Mouse (Mus musculus) neural tube, embryonic 12.5 days (tissue): ENCODE results near the gene Hand2. TPM values are rescaled to one million over a fixed set of nuclear protein-coding genes. Genes with fewer than 3 reads are reported as not detected.

Experiments
- ATAC-seq: fragments of 200-750 bp; cut with Nextera tagmentation; 2 replicates; pipeline ENCODE4 v1.8.0; 2017; ENCODE audit warnings: low read depth, mild to moderate bottlenecking, moderate TSS enrichment, moderate library complexity; ENCODE audit not compliant: low FRiP score
- H3K27ac ChIP-seq: fragments of 300-500 bp; sonication (generic); 2 replicates; pipeline ENCODE4 v1.5.1; 2016
- H3K27me3 ChIP-seq: fragments of 300-500 bp; sonication (generic); replicated peaks from 2 replicates; pipeline ENCODE4 v1.6.1; 2016; ENCODE audit warnings: mild to moderate bottlenecking
- H3K36me3 ChIP-seq: fragments of 300-500 bp; sonication (generic); 2 replicates; pipeline ENCODE4 v1.6.1; 2016; ENCODE audit warnings: mild to moderate bottlenecking
- H3K4me1 ChIP-seq: fragments of 300-500 bp; sonication (generic); 2 replicates; pipeline ENCODE4 v1.6.1; 2016
- H3K4me2 ChIP-seq: fragments of 300-500 bp; sonication (generic); replicated peaks from 2 replicates; pipeline ENCODE4 v1.6.1; 2016; ENCODE audit warnings: mild to moderate bottlenecking
- H3K4me3 ChIP-seq: fragments of 300-500 bp; sonication (generic); 2 replicates; pipeline ENCODE4 v1.5.1; 2016
- H3K9ac ChIP-seq: fragments of 300-500 bp; sonication (generic); 2 replicates; pipeline ENCODE4 v1.6.1; 2016; ENCODE audit warnings: mild to moderate bottlenecking
- H3K9me3 ChIP-seq: fragments of 300-500 bp; sonication (generic); 2 replicates; pipeline ENCODE4 v1.6.1; 2016; ENCODE audit warnings: mild to moderate bottlenecking
- WGBS: fragments of 180-500 bp; shearing (Covaris S2); methylation state at CpG from one replicate; pipeline ENCODE4 v1.1.7; 2016; 5-methylcytosine and 5-hydroxymethylcytosine counted together
- polyA plus RNA-seq: library from polyadenylated mRNA; unstranded; fragments of >200 nt; fragmentation: Nextera tagmentation; extraction: Ambion mirVana; gene quantifications from 2 replicates; pipeline ENCODE4 v1.2.1, GENCODE M21; 2016

The Hand2 gene
- polyA plus RNA-seq, 1 experiment from 2014 or later: 0.13 TPM

DNA sequence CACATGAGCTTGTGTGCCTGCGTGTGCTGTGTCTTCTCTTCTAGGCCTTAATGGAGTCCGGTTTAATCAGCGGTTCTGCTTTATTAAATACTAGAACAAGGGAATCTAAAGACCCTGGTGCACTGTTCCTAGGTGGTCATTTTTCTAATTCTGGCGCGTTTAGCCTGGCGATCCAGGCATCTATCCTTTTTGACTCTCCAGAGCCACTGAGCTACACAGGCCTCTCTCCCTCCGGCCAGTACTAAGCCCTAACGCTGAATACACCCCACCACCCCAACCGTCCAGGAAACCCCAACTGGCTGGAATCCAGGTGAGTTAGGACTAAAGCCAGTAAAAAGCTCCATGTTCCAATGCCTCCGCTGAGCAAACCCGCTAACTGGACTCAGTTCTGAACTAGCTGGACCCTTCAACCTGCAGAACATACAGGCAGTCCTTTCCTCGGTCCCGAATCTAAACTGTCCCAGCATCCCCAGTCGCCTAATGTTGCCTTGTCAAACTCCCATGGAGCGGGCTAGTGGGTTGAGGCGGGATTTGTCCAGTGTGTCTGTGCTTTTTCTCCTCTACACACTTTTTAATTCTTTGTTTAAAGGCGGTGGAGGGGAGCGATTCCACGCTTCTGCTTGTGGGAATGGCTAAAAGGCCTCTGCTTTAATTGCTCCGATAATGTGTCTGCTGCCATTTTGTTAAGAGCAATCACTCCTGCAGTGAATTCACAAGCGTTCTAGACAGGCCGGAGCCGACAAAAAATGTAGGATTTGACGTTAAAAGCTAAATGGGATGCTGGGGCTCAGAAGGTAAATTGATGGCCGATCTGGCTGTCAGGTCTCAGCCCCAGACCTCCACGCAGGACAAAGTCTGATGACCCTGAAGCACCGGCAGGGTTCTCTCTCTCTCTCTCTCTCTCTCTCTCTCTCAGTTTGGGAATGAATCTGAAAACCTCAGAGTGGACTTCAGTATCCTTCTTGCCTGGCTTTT, 5.6 kb downstream of the Hand2 start:
- 3% methylated on average over 27 of the region's 27 CpGs for WGBS

DNA sequence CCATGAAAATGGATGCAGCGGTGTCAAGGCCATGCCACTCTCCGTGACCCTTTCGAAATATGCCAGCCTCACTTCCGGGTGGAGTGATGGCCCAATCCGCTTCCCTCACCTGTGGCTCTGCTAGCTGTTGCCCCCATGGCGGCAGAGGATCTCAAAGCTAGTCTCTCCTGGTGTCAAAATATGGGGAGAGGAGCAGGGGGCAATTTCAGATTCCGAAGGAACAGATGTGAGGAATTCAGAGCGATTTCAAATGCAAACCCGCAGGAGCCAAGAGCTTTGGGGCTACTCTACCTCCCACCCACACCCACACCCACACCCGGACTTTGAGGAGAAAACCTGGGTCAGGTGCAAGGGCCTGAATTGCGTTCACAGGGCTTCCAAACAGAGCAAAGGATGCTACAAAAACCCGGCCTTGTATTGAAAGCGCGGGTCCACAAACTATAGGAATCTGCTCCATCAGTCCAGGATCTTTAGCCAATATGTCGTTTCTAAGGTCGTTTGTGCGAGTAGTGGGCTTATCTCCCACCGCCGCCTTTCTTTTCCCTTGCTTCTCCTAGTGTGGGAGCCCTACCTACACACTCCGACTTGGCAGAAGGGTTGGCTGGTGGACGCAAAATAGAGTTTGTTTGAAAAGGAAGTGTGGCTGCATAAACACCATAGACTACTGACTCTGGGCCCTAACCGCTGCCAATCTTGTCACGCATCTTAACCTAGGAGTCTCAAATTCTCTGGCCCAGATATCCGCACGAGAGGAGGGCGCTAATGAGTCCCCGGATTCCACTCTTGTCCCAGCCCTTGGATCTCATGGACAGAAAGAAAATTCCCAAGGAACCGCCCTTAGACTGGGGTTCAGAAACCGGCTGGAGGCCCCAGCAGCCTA, 6.7 kb downstream of the Hand2 start:
- no peak overlapping the region for H3K4me3 ChIP-seq
- no peak overlapping the region for H3K27ac ChIP-seq
- no peaks in the 10 kb centered on the region for H3K9me3 ChIP-seq
- 1% methylated on average over 29 of the region's 29 CpGs for WGBS
- H3K4me2 ChIP-seq: no peak overlapping the region
- no peak for ATAC-seq
- no peak overlapping the region for H3K9ac ChIP-seq
- H3K36me3 ChIP-seq: no peaks in the 10 kb centered on the region
- peaks cover 97% of the 10 kb centered on the region for H3K27me3 ChIP-seq
- no peaks in the 10 kb centered on the region; the same call in 1 of the 2 replicates for H3K4me1 ChIP-seq

More for the DNA sequence above, 5.6 kb downstream of the Hand2 start:
- Histone ChIP-seq H3K4me1 (peaks cover 9% of the 10 kb centered on the region), H3K9me3 (no peaks in the 10 kb centered on the region), H3K36me3 (no peaks in the 10 kb centered on the region), H3K27me3 (peaks cover 97% of the 10 kb centered on the region), H3K27ac (no peak overlapping the region), H3K9ac (no peak overlapping the region), H3K4me3 (no peak overlapping the region), H3K4me2 (no peak overlapping the region)
- ATAC-seq: no peak

DNA sequence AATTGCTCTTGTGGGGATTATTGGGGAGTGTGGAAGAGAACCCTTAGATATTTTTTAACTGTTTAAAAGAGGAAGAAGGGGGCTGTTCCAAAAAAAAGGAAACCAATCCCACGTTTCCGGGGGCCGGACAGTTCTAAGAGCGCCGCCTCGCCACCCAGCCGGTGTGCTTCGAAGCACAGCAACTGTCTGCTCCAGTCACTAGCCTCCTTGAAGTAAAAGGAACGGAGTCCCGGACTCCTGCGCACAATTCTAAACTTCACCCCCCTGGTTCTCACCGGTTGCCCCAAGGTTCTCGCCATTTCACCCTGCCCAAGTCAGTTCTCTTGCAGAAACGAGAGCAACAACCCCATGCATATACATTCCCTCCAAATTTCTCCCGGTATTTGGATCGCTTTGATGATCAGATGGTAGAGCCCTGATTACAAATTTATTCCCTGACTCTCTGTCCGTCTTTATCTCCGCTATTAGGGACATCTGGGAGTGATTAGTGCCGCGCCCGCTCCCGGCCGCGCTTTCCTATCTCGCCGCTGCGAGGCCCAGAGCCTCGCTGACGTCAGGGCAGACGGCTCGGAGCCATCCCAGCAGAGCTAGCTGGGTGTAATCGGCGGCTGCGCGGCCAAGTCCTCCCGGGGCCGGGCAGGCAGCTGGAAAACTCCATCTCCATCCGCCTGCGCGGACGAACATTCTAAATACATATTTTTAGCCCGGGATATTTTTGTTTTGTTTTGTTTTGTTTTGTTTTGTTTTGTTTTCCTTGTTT, 7.6 kb downstream of the Hand2 start:
- Histone ChIP-seq H3K27me3 (peaks cover 98% of the 10 kb centered on the region), H3K27ac (no peak overlapping the region), H3K4me3 (no peak overlapping the region; the same call in 1 of the 2 replicates), H3K9ac (no peak overlapping the region), H3K36me3 (no peaks in the 10 kb centered on the region), H3K4me1 (no peaks in the 10 kb centered on the region; the same call in 1 of the 2 replicates), H3K4me2 (peak overlapping the region; percentile 38), H3K9me3 (no peaks in the 10 kb centered on the region)
- under 1% methylated on average over 42 of the region's 42 CpGs for WGBS
- ATAC-seq: peak; percentile 82

DNA sequence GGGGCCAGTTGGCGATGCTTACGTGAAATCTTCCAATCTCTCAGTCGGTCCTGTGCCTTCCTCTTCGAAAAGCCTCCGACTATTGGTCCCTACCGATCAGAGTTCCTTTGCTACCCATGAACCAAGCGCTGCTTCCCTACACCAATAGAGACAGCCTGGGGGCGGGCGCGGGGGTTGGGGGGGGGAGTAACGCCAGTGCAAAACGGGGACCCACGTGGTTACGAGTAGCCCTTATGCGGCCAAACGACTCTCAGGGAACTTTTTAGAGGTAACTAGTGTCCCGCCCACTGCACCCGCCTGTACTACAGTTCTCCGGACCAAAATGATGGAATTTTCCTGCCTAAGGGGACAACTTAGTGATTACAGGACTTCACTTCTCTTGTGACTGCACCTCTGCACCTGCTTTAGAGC, 8.2 kb downstream of the Hand2 start:
- WGBS: 0% methylated on average over 19 of the region's 19 CpGs
- Histone ChIP-seq H3K4me2 (peak overlapping the region; percentile 38), H3K9ac (no peak overlapping the region), H3K27me3 (peaks cover 98% of the 10 kb centered on the region), H3K4me3 (no peak overlapping the region; the same call in 1 of the 2 replicates), H3K36me3 (no peaks in the 10 kb centered on the region), H3K9me3 (no peaks in the 10 kb centered on the region), H3K27ac (no peak overlapping the region), H3K4me1 (peaks cover 2% of the 10 kb centered on the region; the same call in 1 of the 2 replicates)
- ATAC-seq: peak; percentile 12; the same call in 1 of the 2 replicates

DNA sequence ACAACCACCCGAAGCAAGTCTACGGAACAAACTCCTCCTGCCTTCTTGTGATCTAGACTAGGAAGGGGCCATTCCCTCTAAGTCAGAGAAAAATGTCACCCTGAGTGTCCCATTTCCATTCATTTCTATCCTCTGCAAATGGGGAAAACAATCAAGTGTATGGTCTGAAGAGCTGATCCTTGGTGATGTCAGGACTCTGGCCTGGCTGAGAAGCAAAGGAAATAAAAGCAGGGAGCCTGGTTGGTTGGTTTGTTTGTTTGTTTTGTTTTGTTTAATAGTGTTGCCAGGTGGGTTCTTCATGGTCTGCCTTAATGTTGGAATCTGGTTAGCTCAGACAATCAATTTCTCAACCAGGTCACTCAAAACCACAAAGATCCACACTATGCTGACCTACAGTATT, 9.3 kb downstream of the Hand2 start:
- WGBS: 7% methylated on average over 2 of the region's 2 CpGs
- H3K4me2 ChIP-seq: no peak overlapping the region
- H3K27me3 ChIP-seq: peaks cover 100% of the 10 kb centered on the region
- H3K4me1 ChIP-seq: peaks cover 7% of the 10 kb centered on the region; the same call in 1 of the 2 replicates
- H3K4me3 ChIP-seq: no peak overlapping the region
- no peak overlapping the region for H3K9ac ChIP-seq
- H3K36me3 ChIP-seq: no peaks in the 10 kb centered on the region
- no peak overlapping the region for H3K27ac ChIP-seq
- no peak for ATAC-seq
- H3K9me3 ChIP-seq: no peaks in the 10 kb centered on the region

DNA sequence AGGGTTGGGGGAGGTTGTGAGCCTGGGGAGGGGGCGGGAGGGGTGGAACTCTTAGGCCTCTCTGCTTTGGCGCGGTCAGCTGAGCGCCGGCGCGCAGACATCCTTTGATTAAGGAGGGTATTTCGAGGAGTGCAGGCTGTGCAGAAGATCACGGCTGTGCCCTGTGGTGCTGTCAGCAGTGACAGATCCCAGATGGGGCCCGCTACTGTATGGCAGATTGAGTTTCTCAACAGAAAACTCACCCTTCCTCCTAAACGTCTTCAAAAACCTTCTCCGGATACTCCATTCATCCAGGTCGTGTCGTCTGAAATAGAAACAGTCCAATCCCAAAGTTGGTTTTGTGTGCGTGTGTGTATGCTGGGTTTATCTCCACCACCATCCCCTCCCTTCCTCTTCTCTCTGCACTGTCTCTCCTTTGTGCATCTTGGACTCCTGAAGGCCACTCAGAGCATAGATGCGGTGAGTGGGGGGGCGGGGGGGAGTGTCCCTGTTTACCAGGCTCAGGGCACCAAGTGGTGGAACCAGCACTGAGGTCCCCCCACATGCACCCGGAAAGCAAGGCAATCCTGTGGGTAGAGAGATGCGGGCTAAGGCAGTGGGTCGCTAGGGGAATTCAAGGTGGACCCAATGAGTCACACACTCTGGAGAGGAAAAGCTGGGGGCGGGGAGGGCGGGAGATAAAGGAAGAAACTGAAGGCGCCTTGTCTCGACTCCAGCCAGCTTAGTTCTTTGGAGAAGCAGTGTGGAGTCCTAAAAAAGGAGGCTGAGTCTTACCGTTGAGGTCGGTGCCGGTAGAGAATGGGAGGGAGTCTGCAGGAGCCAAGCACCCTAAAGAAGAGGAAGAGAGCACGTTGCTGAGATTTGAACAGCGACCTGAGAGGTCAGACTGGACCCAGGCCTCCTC, 11.2 kb downstream of the Hand2 start:
- Histone ChIP-seq H3K4me3 (no peak overlapping the region), H3K9ac (no peak overlapping the region), H3K9me3 (no peaks in the 10 kb centered on the region), H3K4me1 (peaks cover 7% of the 10 kb centered on the region; the same call in 1 of the 2 replicates), H3K27ac (no peak overlapping the region), H3K4me2 (no peak overlapping the region), H3K36me3 (no peaks in the 10 kb centered on the region), H3K27me3 (peaks cover 100% of the 10 kb centered on the region)
- no peak for ATAC-seq
- WGBS: under 1% methylated on average over 29 of the region's 29 CpGs

DNA sequence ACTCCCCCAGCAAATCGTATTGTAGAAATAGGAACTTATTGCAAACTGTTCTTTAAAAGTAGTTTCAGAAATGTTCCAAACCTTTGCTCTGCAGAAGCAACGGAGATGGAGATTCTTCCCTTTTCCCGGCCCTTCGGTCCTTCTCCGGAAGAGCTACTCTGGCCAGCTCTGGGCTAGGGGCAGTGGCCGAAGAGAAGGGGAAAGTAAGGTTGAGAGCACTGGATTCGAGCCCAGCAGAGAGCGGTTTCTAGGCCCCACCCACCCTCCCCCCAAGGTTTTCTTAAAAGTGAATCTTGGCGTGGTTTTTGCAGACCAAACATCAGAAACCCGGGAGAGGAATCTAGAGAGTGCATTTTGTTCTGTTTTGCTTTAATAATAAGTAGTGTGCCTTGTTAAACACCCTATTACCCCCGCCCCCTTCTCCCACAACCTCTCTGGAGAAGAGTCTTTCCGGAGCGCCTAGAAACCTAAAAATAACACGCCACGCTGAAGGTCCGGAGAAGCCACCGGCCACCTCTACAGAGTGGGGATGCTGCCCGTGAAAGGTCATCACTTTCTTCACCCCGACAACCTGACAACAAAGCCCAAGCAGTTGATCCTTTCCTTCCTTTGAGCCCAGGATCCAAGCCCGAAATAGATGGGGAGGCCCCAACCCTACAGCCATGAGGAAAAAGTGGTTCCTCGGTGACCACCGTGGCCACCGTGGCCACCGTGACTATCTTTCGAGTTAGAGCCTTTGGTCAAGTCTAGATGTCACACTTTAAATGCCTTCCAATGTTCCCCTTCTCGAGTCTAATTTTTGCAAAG, 12.1 kb downstream of the Hand2 start:
- no peaks in the 10 kb centered on the region for H3K9me3 ChIP-seq
- no peak overlapping the region for H3K9ac ChIP-seq
- H3K27ac ChIP-seq: no peak overlapping the region
- no peak overlapping the region for H3K4me2 ChIP-seq
- H3K4me1 ChIP-seq: peaks cover 7% of the 10 kb centered on the region; the same call in 1 of the 2 replicates
- ATAC-seq: no peak
- peaks cover 99% of the 10 kb centered on the region for H3K27me3 ChIP-seq
- H3K36me3 ChIP-seq: no peaks in the 10 kb centered on the region
- no peak overlapping the region for H3K4me3 ChIP-seq
- WGBS: under 1% methylated on average over 26 of the region's 26 CpGs

DNA sequence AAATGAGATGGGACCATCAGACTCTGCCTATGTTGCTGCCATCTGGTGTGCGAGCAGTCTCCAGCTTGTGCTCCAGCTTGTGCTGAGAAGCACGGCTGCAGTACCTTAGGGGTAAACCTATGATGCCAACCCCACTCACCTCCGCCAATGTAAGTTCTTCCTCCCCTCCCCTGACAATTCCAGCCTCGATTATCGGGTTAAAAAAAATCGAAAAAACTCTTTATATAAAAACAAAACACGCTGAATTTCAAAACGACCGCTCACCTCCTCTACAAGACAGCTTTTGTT, 12.6 kb downstream of the Hand2 start:
- no peak overlapping the region for H3K4me3 ChIP-seq
- H3K36me3 ChIP-seq: no peaks in the 10 kb centered on the region
- H3K9ac ChIP-seq: no peak overlapping the region
- no peak overlapping the region for H3K27ac ChIP-seq
- no peak for ATAC-seq
- under 1% methylated on average over 9 of the region's 9 CpGs for WGBS
- peaks cover 99% of the 10 kb centered on the region for H3K27me3 ChIP-seq
- no peaks in the 10 kb centered on the region for H3K9me3 ChIP-seq
- peaks cover 7% of the 10 kb centered on the region; the same call in 1 of the 2 replicates for H3K4me1 ChIP-seq
- H3K4me2 ChIP-seq: no peak overlapping the region

DNA sequence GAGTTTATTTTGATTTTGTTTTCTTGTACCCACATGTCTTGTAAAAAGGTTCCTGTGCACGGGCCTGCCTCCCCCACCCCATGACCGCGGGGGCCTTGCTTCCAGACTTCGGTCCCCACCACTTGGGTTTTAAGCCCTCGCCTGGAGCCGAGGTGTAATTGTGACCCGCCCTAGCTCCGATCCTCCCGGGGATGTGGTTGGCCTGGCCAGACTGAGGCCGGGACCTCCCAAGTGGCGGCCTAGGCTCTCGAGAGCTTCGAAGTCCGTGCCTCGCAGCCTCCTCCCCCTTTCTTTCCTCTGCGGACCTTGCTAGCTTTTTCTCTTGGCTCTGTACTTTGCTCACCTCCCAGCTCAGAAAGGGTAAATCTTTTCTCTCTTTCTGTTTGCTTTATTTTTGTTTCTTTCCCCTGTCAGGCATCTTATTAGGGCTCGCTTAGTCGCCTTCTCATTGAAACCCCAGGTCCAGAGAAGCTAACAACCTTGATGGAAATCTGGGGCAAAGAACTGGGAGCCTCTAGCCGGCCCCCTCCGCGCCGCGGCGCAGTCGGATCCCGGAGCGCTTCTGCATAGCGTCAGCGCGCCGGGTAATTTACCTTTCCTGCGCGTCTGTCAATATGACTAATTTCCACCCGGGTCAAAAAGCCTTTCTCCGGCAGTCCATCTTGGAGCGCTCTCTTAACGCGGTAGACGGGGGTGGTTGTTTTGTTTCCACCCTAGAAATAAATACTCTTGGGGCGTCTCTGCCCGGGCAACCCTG, 13.2 kb downstream of the Hand2 start:
- no peak for ATAC-seq
- Histone ChIP-seq H3K9ac (no peak overlapping the region), H3K27me3 (peaks cover 99% of the 10 kb centered on the region), H3K9me3 (no peaks in the 10 kb centered on the region), H3K4me2 (no peak overlapping the region), H3K36me3 (no peaks in the 10 kb centered on the region), H3K4me3 (no peak overlapping the region), H3K4me1 (peaks cover 7% of the 10 kb centered on the region; the same call in 1 of the 2 replicates), H3K27ac (no peak overlapping the region)
- under 1% methylated on average over 41 of the region's 41 CpGs for WGBS

DNA sequence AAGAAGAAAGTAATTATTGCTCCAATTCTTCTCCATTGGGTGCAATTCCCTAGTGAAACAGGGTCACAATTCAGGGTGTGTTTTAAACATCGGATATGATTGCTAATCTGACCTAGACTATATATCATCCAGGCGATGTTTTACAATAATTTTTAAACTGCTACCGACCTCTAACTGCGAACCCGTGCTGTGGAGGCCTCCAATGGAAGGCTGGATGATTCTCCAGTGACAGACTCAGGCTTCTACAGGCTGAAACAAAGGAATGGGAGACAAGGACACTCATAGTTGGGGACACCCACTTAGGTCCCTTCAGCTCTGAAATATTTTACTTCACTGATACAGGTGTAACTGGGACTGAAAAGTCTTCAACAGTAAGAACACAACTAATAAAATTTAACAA, 13.9 kb downstream of the Hand2 start:
- no peak for ATAC-seq
- no peak overlapping the region for H3K4me3 ChIP-seq
- H3K36me3 ChIP-seq: no peaks in the 10 kb centered on the region
- WGBS: 2% methylated on average over 5 of the region's 5 CpGs
- no peaks in the 10 kb centered on the region for H3K9me3 ChIP-seq
- H3K27me3 ChIP-seq: peaks cover 99% of the 10 kb centered on the region
- H3K27ac ChIP-seq: no peak overlapping the region
- peaks cover 7% of the 10 kb centered on the region; the same call in 1 of the 2 replicates for H3K4me1 ChIP-seq
- no peak overlapping the region for H3K4me2 ChIP-seq
- no peak overlapping the region for H3K9ac ChIP-seq
